Mouse (Mus musculus) midbrain, embryonic 14.5 days (tissue): ENCODE results near the gene Aqp2. TPM values are rescaled to one million over a fixed set of nuclear protein-coding genes. Genes with fewer than 3 reads are reported as not detected.

Experiments used
- ATAC-seq: fragments of 200-750 bp; cut with Nextera tagmentation; 2 replicates; pipeline ENCODE4 v1.8.0; 2017; ENCODE audit warnings: moderate number of reproducible peaks, moderate library complexity; ENCODE audit not compliant: low FRiP score, low TSS enrichment
- DNase-seq: peaks from one replicate; pipeline ENCODE4 v3.0.0-alpha.2; 2015
- H3K27ac ChIP-seq: fragments of 300-500 bp; sonication (generic); replicated peaks from 2 replicates; pipeline ENCODE4 v1.5.1; 2014; ENCODE audit warnings: mild to moderate bottlenecking, low read depth, low read length, moderate library complexity
- H3K27me3 ChIP-seq: fragments of 300-500 bp; sonication (generic); 2 replicates; pipeline ENCODE4 v1.6.1; 2014; ENCODE audit warnings: low read length, control low read depth, mixed read lengths; ENCODE audit not compliant: control insufficient read depth, insufficient read depth
- H3K36me3 ChIP-seq: fragments of 300-500 bp; sonication (generic); 2 replicates; pipeline ENCODE4 v1.6.1; 2014; ENCODE audit warnings: low read length, control low read depth; ENCODE audit not compliant: control insufficient read depth, insufficient read depth
- H3K4me1 ChIP-seq: fragments of 300-500 bp; sonication (generic); 2 replicates; pipeline ENCODE4 v1.6.1; 2014; ENCODE audit warnings: mild to moderate bottlenecking, antibody characterized with exemption, low read length, control low read depth; ENCODE audit not compliant: control insufficient read depth, insufficient read depth
- H3K4me2 ChIP-seq: fragments of 300-500 bp; sonication (generic); 2 replicates; pipeline ENCODE4 v1.6.1; 2014; ENCODE audit warnings: mild to moderate bottlenecking, low read length, moderate library complexity
- H3K4me3 ChIP-seq: fragments of 300-500 bp; sonication (generic); replicated peaks from 2 replicates; pipeline ENCODE4 v1.5.1; 2014; ENCODE audit warnings: low read depth, low read length
- H3K9ac ChIP-seq: fragments of 300-500 bp; sonication (generic); replicated peaks from 2 replicates; pipeline ENCODE4 v1.6.1; 2014; ENCODE audit warnings: mild to moderate bottlenecking, low read length, moderate library complexity
- H3K9me3 ChIP-seq: fragments of 300-500 bp; sonication (generic); 2 replicates; pipeline ENCODE4 v1.6.1; 2016; ENCODE audit warnings: low read length, control low read depth, mixed read lengths; ENCODE audit not compliant: control insufficient read depth
- WGBS: fragments of 180-500 bp; shearing (Covaris S2); extraction: QIAGEN DNeasy Blood & Tissue Kit; methylation state at CpG from one replicate; pipeline ENCODE4 v1.1.7; 2014; 5-methylcytosine and 5-hydroxymethylcytosine counted together
- polyA plus RNA-seq: library from polyadenylated mRNA; unstranded; fragments of >200 nt; fragmentation: Nextera tagmentation; extraction: Ambion mirVana; gene quantifications from 2 replicates; pipeline ENCODE4 v1.2.1, GENCODE M21; 2014

Aqp2 gene
- polyA plus RNA-seq, 1 experiment from 2014 or later = not detected

DNA sequence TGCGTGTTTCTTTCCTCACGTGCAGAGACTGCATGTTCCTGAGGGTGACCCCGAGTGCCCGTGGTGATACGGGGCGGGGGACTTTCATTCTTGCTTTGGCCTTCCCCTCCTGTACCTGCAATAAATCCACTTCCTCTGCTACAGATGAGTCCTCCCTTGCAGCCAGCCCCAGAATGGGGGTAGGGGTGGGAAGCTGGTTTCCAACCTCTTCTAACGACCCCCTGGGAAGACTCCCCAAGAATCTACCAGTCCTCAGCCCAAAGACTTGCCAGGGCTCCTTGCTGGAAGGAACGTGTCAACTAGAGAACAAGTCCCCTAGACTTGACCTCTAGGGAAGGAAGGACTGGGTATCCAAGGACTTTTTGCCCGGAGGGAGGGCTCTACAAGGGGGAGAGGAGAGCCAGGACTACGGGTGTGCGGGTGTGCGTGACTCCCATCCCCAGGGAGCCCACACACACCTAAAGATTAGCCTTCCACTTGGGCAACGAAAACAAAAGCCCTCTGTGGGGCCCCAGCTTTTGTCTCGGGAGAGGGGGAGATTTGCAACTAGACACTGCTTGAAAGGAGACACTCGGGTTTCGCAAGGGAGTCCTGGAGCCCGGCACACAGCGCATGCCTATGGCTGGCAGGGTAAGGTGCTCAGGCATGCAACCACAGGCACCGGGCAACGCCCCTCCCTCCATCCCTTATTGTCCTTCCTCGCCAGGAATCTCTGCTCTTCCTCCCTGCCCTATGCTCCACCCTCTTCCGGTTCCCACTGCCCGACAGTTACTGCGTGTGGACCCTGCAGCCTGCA lies 5.8 kb downstream of the Aqp2 start:
- WGBS = 3% methylated on average over 24 of the region's 24 CpGs
- no peak for DNase-seq
- ATAC-seq = no peak

DNA sequence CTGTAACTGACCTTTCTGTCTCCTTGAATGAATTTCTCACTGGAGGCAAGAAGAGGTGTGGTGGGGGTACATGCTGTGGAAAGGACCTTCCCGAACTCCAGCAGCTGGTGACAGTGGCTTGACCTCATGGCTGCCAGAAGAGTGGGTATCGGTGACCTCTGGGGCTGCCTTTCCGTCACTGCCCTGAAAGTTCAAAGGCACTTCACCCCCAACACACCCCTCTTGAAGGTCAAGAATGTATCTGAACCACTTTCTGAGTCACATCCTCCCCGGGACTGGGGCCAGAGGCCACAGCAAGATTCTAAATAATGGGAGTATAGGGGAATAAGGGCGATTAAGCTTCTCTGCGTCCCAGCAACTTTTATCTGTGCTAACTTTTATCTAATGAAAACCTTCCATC lies 6.9 kb downstream of the Aqp2 start:
- Histone ChIP-seq H3K36me3 (no peaks in the 10 kb centered on the region), H3K4me1 (peaks cover 15% of the 10 kb centered on the region; the same call in 1 of the 2 replicates), H3K9ac (no peak overlapping the region), H3K27ac (no peak overlapping the region), H3K4me3 (no peak overlapping the region), H3K4me2 (no peak overlapping the region), H3K9me3 (no peaks in the 10 kb centered on the region), H3K27me3 (peaks cover 86% of the 10 kb centered on the region)
- DNase-seq (no peak), ATAC-seq (no peak)
- 76% methylated on average over 6 of the region's 6 CpGs for WGBS

More for the DNA sequence above, 5.8 kb downstream of the Aqp2 start:
- H3K27ac ChIP-seq = no peak overlapping the region
- H3K9ac ChIP-seq = no peak overlapping the region
- H3K4me2 ChIP-seq = peak overlapping the region; percentile 53
- no peaks in the 10 kb centered on the region for H3K9me3 ChIP-seq
- peaks cover 15% of the 10 kb centered on the region; the same call in 1 of the 2 replicates for H3K4me1 ChIP-seq
- no peaks in the 10 kb centered on the region for H3K36me3 ChIP-seq
- peaks cover 75% of the 10 kb centered on the region for H3K27me3 ChIP-seq
- H3K4me3 ChIP-seq = peak overlapping the region; percentile 25

- Histone ChIP-seq H3K4me3 (no peak overlapping the region), H3K27me3 (peaks cover 87% of the 10 kb centered on the region), H3K27ac (no peak overlapping the region), H3K9me3 (no peaks in the 10 kb centered on the region), H3K4me2 (no peak overlapping the region), H3K4me1 (peaks cover 15% of the 10 kb centered on the region; the same call in 1 of the 2 replicates), H3K36me3 (no peaks in the 10 kb centered on the region), H3K9ac (no peak overlapping the region; the same call in 1 of the 2 replicates)
- WGBS = 94% methylated on average over 3 of the region's 3 CpGs
- ATAC-seq (no peak), DNase-seq (no peak)
These were observed 7.7 kb downstream of the Aqp2 start for GRCm38 (mm10) chr15:99586525-99586924.

- Histone ChIP-seq H3K4me1 (peaks cover 6% of the 10 kb centered on the region; the same call in 1 of the 2 replicates), H3K27ac (no peak overlapping the region), H3K4me3 (no peak overlapping the region), H3K9me3 (no peaks in the 10 kb centered on the region), H3K36me3 (no peaks in the 10 kb centered on the region), H3K27me3 (peaks cover 91% of the 10 kb centered on the region), H3K9ac (no peak overlapping the region), H3K4me2 (no peak overlapping the region)
- DNase-seq (no peak), ATAC-seq (no peak)
- 1% methylated on average over 9 of the region's 9 CpGs for WGBS
These were observed 10.4 kb downstream of the Aqp2 start for GRCm38 (mm10) chr15:99589237-99589636.

DNA sequence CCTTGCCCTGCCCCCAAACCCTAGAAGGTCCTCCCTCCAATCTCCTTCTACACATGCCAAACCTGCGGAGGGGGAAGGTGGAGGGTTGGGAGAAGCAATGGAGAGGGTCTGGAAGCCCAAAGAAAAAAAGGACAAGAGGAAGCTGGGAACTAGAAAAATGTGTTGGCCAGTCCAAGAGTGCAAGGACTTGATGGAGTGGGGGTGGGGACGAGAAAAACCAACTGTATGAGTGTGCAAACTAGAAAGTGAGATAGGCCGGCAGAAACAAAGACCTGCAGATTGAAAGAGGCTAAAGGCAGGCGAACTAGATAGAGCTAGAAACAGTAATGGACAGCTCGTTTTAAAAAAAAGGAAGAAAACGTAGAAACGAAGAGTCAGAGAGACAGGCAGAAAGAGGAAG lies 10.8 kb downstream of the Aqp2 start:
- WGBS = 16% methylated on average over 7 of the region's 7 CpGs
- no peak for DNase-seq
- no peak overlapping the region for H3K4me3 ChIP-seq

GRCm38 (mm10) chr15:99590429-99591084 lies 11.7 kb downstream of the Aqp2 start, which contains the start of gene Aqp5:
Aqp5 (plus strand) TSS chr15:99590782.
- WGBS = 1% methylated on average over 61 of the region's 83 CpGs
- no peaks in the 10 kb centered on the region for H3K36me3 ChIP-seq
- peaks cover 81% of the 10 kb centered on the region for H3K27me3 ChIP-seq
- peak within 1 kb of the TSS; percentile 14; the same call in 1 of the 2 replicates for H3K9ac ChIP-seq
- DNase-seq (peak; percentile 74), ATAC-seq (peak; percentile 80; the same call in 1 of the 2 replicates)
- H3K4me2 ChIP-seq = peak within 1 kb of the TSS; percentile 59
- H3K4me1 ChIP-seq = no peaks in the 10 kb centered on the region
- H3K27ac ChIP-seq = no peak within 1 kb of the TSS
- peak within 1 kb of the TSS; percentile 38 for H3K4me3 ChIP-seq
- no peaks in the 10 kb centered on the region for H3K9me3 ChIP-seq

More for the DNA sequence above, 10.8 kb downstream of the Aqp2 start:
- Histone ChIP-seq H3K4me1 (0 out of 2 replicates have a peak, but pooled peaks cover 4% of the 10 kb centered on the region), H3K27ac (no peak overlapping the region), H3K27me3 (peaks cover 89% of the 10 kb centered on the region), H3K4me2 (no peak overlapping the region), H3K9me3 (no peaks in the 10 kb centered on the region), H3K9ac (no peak overlapping the region), H3K36me3 (no peaks in the 10 kb centered on the region)
- no peak for ATAC-seq

GRCm38 (mm10) chr15:99592177-99592576 lies 13.3 kb downstream of the Aqp2 start:
- Histone ChIP-seq H3K4me2 (no peak overlapping the region), H3K4me3 (no peak overlapping the region), H3K9ac (no peak overlapping the region), H3K27ac (no peak overlapping the region), H3K27me3 (peaks cover 65% of the 10 kb centered on the region), H3K36me3 (no peaks in the 10 kb centered on the region), H3K9me3 (no peaks in the 10 kb centered on the region), H3K4me1 (peaks cover 3% of the 10 kb centered on the region; the same call in 1 of the 2 replicates)
- DNase-seq = no peak
- 69% methylated on average over 8 of the region's 8 CpGs for WGBS
- ATAC-seq = no peak

GRCm38 (mm10) chr15:99592877-99593276 lies 14.0 kb downstream of the Aqp2 start:
- Histone ChIP-seq H3K9ac (no peak overlapping the region), H3K4me2 (no peak overlapping the region), H3K4me1 (peaks cover 3% of the 10 kb centered on the region; the same call in 1 of the 2 replicates), H3K27me3 (peaks cover 60% of the 10 kb centered on the region), H3K36me3 (no peaks in the 10 kb centered on the region), H3K27ac (no peak overlapping the region), H3K4me3 (no peak overlapping the region), H3K9me3 (no peaks in the 10 kb centered on the region)
- no peak for DNase-seq
- no peak for ATAC-seq
- WGBS = 92% methylated on average over 5 of the region's 5 CpGs
